Mouse (Mus musculus): ENCODE results near the gene St6galnac5.

Gene St6galnac5

GRCm38 (mm10) chr3:152866035-152866965 lies 115.7 kb downstream of the St6galnac5 start:
- DNase-seq (ENCODE audit: low spot score in 2 of 2), result no peak

GRCm38 (mm10) chr3:152861978-152862377 lies 120.1 kb downstream of the St6galnac5 start:
- DNase-seq (ENCODE audit: low spot score in 2 of 2), result no peak

GRCm38 (mm10) chr3:152861450-152861849 lies 120.6 kb downstream of the St6galnac5 start:
- DNase-seq (ENCODE audit: low spot score in 2 of 2), result no peak

- no peak for DNase-seq (ENCODE audit: low spot score in 2 of 2)
These were observed 126.0 kb downstream of the St6galnac5 start for GRCm38 (mm10) chr3:152856095-152856494.

- DNase-seq (ENCODE audit: low spot score in 2 of 2), result no peak
These were observed 126.9 kb downstream of the St6galnac5 start for GRCm38 (mm10) chr3:152855006-152855614.

- no peak for DNase-seq (ENCODE audit: low spot score in 2 of 2)
These were observed 138.1 kb downstream of the St6galnac5 start for GRCm38 (mm10) chr3:152843925-152844324.

DNA sequence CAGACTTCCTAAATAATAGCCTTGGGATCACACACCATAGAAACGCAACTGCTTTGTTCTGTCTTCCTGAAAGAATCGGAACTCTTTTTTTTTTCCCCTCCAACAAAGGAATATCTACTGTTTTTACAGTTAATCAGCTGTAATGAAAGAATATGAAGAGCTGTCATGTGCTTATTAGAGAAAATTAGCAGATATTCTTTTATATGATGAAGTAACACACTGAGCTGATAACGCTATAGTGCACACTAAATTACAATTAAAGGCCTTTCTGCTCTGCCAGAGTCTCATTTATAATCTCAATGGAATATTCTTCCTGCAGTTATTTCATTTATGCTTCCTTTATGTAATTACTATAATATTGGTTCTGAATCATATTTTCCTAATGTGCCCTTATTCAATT lies 139.4 kb downstream of the St6galnac5 start:
- DNase-seq (ENCODE audit: low spot score in 2 of 2), result no peak

GRCm38 (mm10) chr3:152841264-152841663 lies 140.8 kb downstream of the St6galnac5 start:
- no peak for DNase-seq (ENCODE audit: low spot score in 2 of 2)

DNA sequence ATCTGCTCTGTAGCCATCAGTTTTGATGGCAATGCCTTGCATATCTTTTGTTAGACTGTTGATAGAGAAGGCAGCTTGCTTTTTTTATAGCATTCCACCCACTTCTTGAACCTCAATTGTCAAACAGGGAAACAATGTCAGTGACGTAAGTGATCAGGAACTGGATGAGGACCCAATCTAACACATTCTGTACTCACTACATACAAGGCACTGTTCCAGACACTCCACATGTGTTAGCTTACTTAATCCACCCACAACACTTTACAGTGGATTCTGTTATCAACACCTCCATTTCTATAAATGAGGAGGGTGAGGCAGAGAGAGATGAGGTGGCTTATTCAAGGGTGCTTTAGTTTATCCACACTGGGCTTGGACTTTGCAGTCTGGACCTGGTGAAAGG lies 144.1 kb downstream of the St6galnac5 start:
- no peak for DNase-seq (ENCODE audit: low spot score in 2 of 2)

- no peak for DNase-seq (ENCODE audit: low spot score in 2 of 2)
These were observed 144.6 kb downstream of the St6galnac5 start for GRCm38 (mm10) chr3:152837407-152837806.

DNA sequence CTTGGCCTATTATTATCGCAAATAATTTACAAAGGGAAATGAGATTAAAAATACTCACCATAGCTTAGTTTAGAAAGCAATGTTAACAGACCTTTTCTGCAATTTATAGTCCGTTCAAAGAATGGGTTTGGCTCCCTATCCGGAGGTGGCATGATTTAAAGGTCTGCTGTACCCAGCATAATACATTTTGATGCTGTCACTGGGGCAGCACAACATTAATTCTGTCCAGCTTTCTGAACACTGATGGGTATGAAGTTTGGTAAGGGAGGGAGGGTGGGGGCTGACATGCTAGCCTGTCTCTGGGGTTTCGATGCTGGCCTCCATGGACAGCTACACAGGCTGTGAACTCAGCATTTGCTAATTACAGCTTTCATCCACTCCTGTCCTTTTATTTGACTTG lies 149.6 kb downstream of the St6galnac5 start:
- no peak for DNase-seq (ENCODE audit: low spot score in 2 of 2)

DNA sequence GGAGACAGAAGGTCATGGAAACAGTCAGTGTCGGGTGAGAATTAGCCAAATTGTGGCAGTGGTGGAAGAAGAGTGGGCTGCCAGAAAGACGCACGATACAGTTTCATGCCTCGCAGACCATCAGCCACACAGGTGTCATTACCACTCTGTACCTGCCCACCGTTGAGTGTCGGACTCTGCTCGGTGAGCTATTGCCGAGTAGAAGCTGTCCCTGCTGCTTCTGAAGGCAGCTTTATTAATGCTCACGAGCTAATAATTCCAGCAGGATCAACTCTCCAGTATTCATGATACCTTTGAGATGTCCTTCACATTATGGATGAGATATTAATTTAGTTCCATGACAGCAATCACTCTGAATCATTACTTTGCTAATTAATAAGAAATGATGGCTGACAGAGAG lies 150.1 kb downstream of the St6galnac5 start:
- DNase-seq (ENCODE audit: low spot score in 2 of 2), result no peak

GRCm38 (mm10) chr3:152831377-152831776 lies 150.7 kb downstream of the St6galnac5 start:
- DNase-seq (ENCODE audit: low spot score in 2 of 2), result no peak

DNA sequence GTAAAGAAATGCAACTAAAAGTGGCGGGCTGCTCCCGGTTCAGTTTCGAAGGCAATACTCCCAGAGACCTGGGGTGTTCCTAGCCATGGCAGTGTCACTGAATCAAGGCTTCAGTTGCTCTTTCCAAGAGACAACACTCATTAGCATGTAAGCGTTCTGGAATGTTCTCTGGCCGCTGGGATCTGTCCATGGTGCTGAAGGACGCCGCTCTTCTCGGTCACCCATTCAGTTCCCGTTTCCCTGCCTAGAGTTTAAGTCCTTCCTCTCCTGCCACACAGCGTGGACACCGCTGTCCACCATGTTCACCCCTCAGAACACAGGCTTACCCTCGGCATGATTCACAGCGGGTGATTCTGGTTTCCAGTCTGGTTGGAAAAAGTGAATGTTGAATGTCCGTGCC lies 160.8 kb downstream of the St6galnac5 start:
- DNase-seq (ENCODE audit: low spot score in 2 of 2), result peak in 1 of 2 experiments; percentile 50

GRCm38 (mm10) chr3:152820406-152820805 lies 161.6 kb downstream of the St6galnac5 start:
- DNase-seq (ENCODE audit: low spot score in 2 of 2), result no peak

- DNase-seq (ENCODE audit: low spot score in 2 of 2), result no peak
These were observed 166.9 kb downstream of the St6galnac5 start for GRCm38 (mm10) chr3:152815110-152815509.

- no peak for DNase-seq (ENCODE audit: low spot score in 2 of 2)
These were observed 168.1 kb downstream of the St6galnac5 start for GRCm38 (mm10) chr3:152813905-152814304.

DNA sequence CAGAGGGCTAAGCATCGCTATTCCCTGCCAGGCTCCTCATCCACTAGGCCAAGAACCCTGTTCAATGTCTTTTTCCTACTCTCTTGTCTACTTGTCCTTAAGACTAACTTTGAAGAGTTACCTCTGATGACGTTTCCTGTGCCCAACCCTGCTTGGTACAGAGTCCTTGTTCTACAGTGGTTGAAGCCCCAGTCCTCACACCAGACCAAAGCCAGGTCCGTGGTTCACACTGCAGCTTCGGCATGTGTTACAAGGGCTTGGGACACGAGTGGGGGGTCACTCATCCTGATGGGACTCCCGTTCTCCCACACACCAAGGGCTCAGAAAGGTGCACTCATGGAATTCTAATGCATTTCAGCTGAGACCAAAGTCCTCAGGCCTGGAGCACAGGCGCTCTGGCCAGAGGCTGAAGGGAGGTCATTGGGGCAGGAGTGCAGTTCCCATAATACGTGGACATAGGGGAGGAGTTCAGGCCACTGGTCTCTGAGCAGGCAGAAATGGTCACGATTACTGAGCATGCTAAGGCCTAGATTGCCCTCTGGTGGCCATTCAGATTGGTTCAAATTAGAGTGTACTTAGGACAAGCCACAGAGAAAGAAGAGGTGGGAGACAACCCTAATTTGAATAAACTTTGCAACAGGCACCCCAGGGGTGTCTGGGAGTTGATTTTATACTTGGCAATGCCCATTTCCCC lies 182.2 kb downstream of the St6galnac5 start:
- DNase-seq (ENCODE audit: low spot score in 2 of 2), result no peak

DNA sequence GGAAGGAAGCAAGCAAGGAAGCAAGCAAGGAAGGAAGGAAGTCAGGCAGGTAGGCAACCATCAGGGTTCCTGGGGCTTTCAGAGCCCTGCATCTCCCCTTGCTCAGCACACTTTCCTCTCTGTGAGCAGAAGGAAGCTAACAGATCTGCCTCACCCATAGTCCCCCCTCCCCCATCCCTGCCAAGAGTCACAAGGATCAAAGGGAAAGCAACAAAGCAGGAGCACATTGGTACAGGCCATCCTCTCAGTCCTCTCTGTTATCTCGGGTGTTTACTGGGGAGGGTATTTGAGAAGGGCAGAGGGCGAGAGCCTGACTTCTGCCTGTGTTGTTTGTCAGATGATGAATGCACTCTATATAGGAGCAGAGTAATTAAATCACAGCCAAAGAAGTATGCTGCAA lies 184.7 kb downstream of the St6galnac5 start:
- no peak for DNase-seq (ENCODE audit: low spot score in 2 of 2)

- DNase-seq (ENCODE audit: low spot score in 2 of 2), result no peak
These were observed 185.8 kb downstream of the St6galnac5 start for GRCm38 (mm10) chr3:152796216-152796615.

- DNase-seq (ENCODE audit: low spot score in 2 of 2), result no peak
These were observed 189.0 kb downstream of the St6galnac5 start for GRCm38 (mm10) chr3:152793006-152793405.

DNA sequence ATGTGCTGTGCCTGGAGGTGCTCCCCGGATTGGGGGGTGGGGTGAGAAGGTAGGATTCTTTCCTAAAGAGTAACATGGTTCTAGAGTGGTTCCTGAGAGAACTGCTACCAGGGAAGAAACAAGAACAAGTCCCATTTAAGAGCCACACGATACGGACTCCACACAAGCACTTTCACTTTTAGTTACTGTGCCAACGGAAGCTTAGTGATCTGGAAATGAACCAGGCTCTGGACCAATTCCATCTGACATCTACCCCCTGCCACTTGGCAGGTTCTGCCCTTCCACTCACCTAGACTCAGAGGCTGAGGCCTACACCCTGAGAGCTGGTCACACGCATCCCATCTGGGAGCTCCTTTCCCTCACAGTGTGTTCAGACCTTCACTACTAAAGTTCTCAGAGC lies 189.4 kb downstream of the St6galnac5 start:
- no peak for DNase-seq (ENCODE audit: low spot score in 2 of 2)
